Mouse (Mus musculus) granulocyte monocyte progenitor cell, adult 5-6 weeks (primary cell): Measurements from ENCODE around the gene Gpr22. TPM values are rescaled to one million over a fixed set of nuclear protein-coding genes. Genes with fewer than 3 reads are reported as not detected.

Experiments
- ATAC-seq: replicated peaks from 2 replicates; pipeline ENCODE4 v1.8.0; 2016; ENCODE audit warnings: mild to moderate bottlenecking, moderate TSS enrichment, inconsistent platforms; ENCODE audit not compliant: poor library complexity, severe bottlenecking
- total RNA-seq, 2 experiments: library from RNA; stranded (forward) in 1 of 2; stranded (reverse) in 1 of 2; fragments of 200-712, 200-1000 nt in 1 of 2; fragments of >200 nt in 1 of 2; fragmentation: Nextera tagmentation in 1 of 2; gene quantifications; 2 replicates each; pipeline ENCODE4 v1.2.3; 2014 to 2017

Gene Gpr22
- total RNA-seq (2014; fragmentation: Nextera tagmentation) (not detected in 2 replicates), total RNA-seq (2017) (under 0.01 TPM in 1 of 2 replicates, not detected in the other)

GRCm38 (mm10) chr12:31713600-31713999, at the start of gene Gpr22:
Gpr22 (minus strand) TSS chr12:31713947.
- ATAC-seq, result no peak

GRCm38 (mm10) chr12:31755885-31756755, 42.4 kb upstream of the Gpr22 start:
- no peak for ATAC-seq

- no peak for ATAC-seq
Measured at GRCm38 (mm10) chr12:31754465-31754864, 40.7 kb upstream of the Gpr22 start.

- ATAC-seq, result no peak
Measured at GRCm38 (mm10) chr12:31749846-31750245, 36.1 kb upstream of the Gpr22 start.

GRCm38 (mm10) chr12:31747301-31747700, 33.6 kb upstream of the Gpr22 start:
- no peak for ATAC-seq

GRCm38 (mm10) chr12:31734616-31735015, 20.9 kb upstream of the Gpr22 start:
- ATAC-seq, result no peak

- no peak for ATAC-seq
Measured at GRCm38 (mm10) chr12:31730126-31730525, 16.4 kb upstream of the Gpr22 start.

- no peak for ATAC-seq
Measured at GRCm38 (mm10) chr12:31726707-31727106, 13.0 kb upstream of the Gpr22 start.

GRCm38 (mm10) chr12:31725511-31726275, 11.9 kb upstream of the Gpr22 start:
- no peak for ATAC-seq

GRCm38 (mm10) chr12:31724576-31724975, 10.8 kb upstream of the Gpr22 start:
- ATAC-seq, result no peak

- ATAC-seq, result no peak
Measured at GRCm38 (mm10) chr12:31719586-31720275, 6.0 kb upstream of the Gpr22 start.

- ATAC-seq, result no peak
Measured at GRCm38 (mm10) chr12:31714070-31714469, 323 bp upstream of the Gpr22 start.

GRCm38 (mm10) chr12:31712727-31713126, 1.0 kb downstream of the Gpr22 start:
- ATAC-seq, result no peak

GRCm38 (mm10) chr12:31712233-31712632, 1.5 kb downstream of the Gpr22 start:
- no peak for ATAC-seq

- no peak for ATAC-seq
Measured at GRCm38 (mm10) chr12:31709665-31710064, 4.1 kb downstream of the Gpr22 start.

- no peak for ATAC-seq
Measured at GRCm38 (mm10) chr12:31707531-31707930, 6.2 kb downstream of the Gpr22 start.

GRCm38 (mm10) chr12:31706168-31706567, 7.6 kb downstream of the Gpr22 start:
- no peak for ATAC-seq

GRCm38 (mm10) chr12:31703904-31704303, 9.8 kb downstream of the Gpr22 start:
- ATAC-seq, result no peak

GRCm38 (mm10) chr12:31701411-31701810, 12.3 kb downstream of the Gpr22 start:
- no peak for ATAC-seq

- no peak for ATAC-seq
Measured at GRCm38 (mm10) chr12:31700623-31701347, 13.0 kb downstream of the Gpr22 start.
